Mouse (Mus musculus) stomach, postnatal 0 days (tissue): ENCODE measurements around the gene Catsperd. TPM values are rescaled to one million over a fixed set of nuclear protein-coding genes. Genes with fewer than 3 reads are reported as not detected.
A peak's percentile ranks its signal among the peaks of the same experiment; 100 is the strongest.

Experiments
- ATAC-seq: fragments of 200-750 bp; cut with Nextera tagmentation; 2 replicates; pipeline ENCODE4 v1.8.0; 2017; ENCODE audit not compliant: low FRiP score, low TSS enrichment
- DNase-seq: peaks from one replicate; pipeline ENCODE4 v3.0.0-alpha.2; 2016; ENCODE audit warnings: low spot score
- H3K27ac ChIP-seq: fragments of 300-500 bp; sonication (generic); replicated peaks from 2 replicates; pipeline ENCODE4 v1.5.1; 2014; ENCODE audit warnings: mild to moderate bottlenecking, control low read depth
- H3K27me3 ChIP-seq: fragments of 300-500 bp; sonication (generic); 2 replicates; pipeline ENCODE4 v1.6.1; 2014; ENCODE audit warnings: low read length; ENCODE audit not compliant: control insufficient read depth, insufficient read depth
- H3K36me3 ChIP-seq: fragments of 300-500 bp; sonication (generic); 2 replicates; pipeline ENCODE4 v1.6.1; 2014; ENCODE audit warnings: low read length, mixed read lengths; ENCODE audit not compliant: control insufficient read depth, insufficient read depth
- H3K4me1 ChIP-seq: fragments of 300-500 bp; sonication (generic); replicated peaks from 2 replicates; pipeline ENCODE4 v1.6.1; 2014; ENCODE audit warnings: antibody characterized with exemption; ENCODE audit not compliant: control insufficient read depth, insufficient read depth
- H3K4me2 ChIP-seq: fragments of 300-500 bp; sonication (generic); replicated peaks from 2 replicates; pipeline ENCODE4 v1.6.1; 2014; ENCODE audit warnings: low read depth, mild to moderate bottlenecking, control low read depth, moderate library complexity
- H3K4me3 ChIP-seq: fragments of 300-500 bp; sonication (generic); 2 replicates; pipeline ENCODE4 v1.5.1; 2014; ENCODE audit warnings: low read depth, low read length, control low read depth
- H3K9ac ChIP-seq: fragments of 300-500 bp; sonication (generic); 2 replicates; pipeline ENCODE4 v1.6.1; 2014; ENCODE audit warnings: mild to moderate bottlenecking, low read length, control low read depth, mixed read lengths
- H3K9me3 ChIP-seq: fragments of 300-500 bp; sonication (generic); 2 replicates; pipeline ENCODE4 v1.6.1; 2016; ENCODE audit warnings: low read length; ENCODE audit not compliant: control insufficient read depth
- CTCF ChIP-seq: IDR thresholded peaks from 2 replicates; pipeline ENCODE4 v1.5.1; 2016; ENCODE audit warnings: antibody characterized with exemption, low read depth, mild to moderate bottlenecking, moderate library complexity
- EP300 ChIP-seq: optimal IDR thresholded peaks from 2 replicates; pipeline ENCODE3; 2016; ENCODE audit warnings: antibody characterized with exemption
- WGBS: fragments of 180-500 bp; shearing (Covaris S2); extraction: QIAGEN DNeasy Blood & Tissue Kit; methylation state at CpG from one replicate; pipeline ENCODE4 v1.1.7; 2014; 5-methylcytosine and 5-hydroxymethylcytosine counted together
- polyA plus RNA-seq: library from polyadenylated mRNA; unstranded; fragments of >200 nt; fragmentation: Nextera tagmentation; extraction: Ambion mirVana; gene quantifications from 2 replicates; pipeline ENCODE4 v1.2.1, GENCODE M21; 2015

Gene Catsperd
- polyA plus RNA-seq, 1 experiment from 2014 or later = 0.10 TPM

- peaks cover 24% of the 10 kb centered on the region for H3K36me3 ChIP-seq
- WGBS = 67% methylated on average over 1 of the region's 1 CpGs
These were observed 40.2 kb upstream of the Catsperd start for GRCm38 (mm10) chr17:56587773-56588172.

GRCm38 (mm10) chr17:56588921-56589320, 39.0 kb upstream of the Catsperd start:
- Histone ChIP-seq H3K27ac (no peak overlapping the region), H3K4me3 (no peak overlapping the region), H3K27me3 (no peaks in the 10 kb centered on the region), H3K4me1 (peaks cover 5% of the 10 kb centered on the region; the same call in 1 of the 2 replicates), H3K9me3 (no peaks in the 10 kb centered on the region), H3K4me2 (no peak overlapping the region), H3K36me3 (peaks cover 31% of the 10 kb centered on the region), H3K9ac (no peak overlapping the region; the same call in 1 of the 2 replicates)
- TF ChIP-seq EP300 (no peak), CTCF (no peak)
- ATAC-seq (no peak), DNase-seq (no peak)
- WGBS = 97% methylated on average over 4 of the region's 4 CpGs

More at GRCm38 (mm10) chr17:56587773-56588172, 40.2 kb upstream of the Catsperd start:
- no peak overlapping the region for H3K9ac ChIP-seq
- no peak overlapping the region for H3K4me2 ChIP-seq
- H3K4me3 ChIP-seq = no peak overlapping the region
- peaks cover 12% of the 10 kb centered on the region; the same call in 1 of the 2 replicates for H3K4me1 ChIP-seq
- no peak overlapping the region for H3K27ac ChIP-seq
- no peak for TF ChIP-seq EP300
- TF ChIP-seq CTCF = no peak
- no peaks in the 10 kb centered on the region for H3K27me3 ChIP-seq
- DNase-seq (no peak), ATAC-seq (no peak)
- H3K9me3 ChIP-seq = no peaks in the 10 kb centered on the region

GRCm38 (mm10) chr17:56592553-56592952, 35.4 kb upstream of the Catsperd start:
- H3K9ac ChIP-seq = no peak overlapping the region
- no peak overlapping the region for H3K4me3 ChIP-seq
- H3K9me3 ChIP-seq = no peaks in the 10 kb centered on the region
- TF ChIP-seq EP300 (no peak), CTCF (no peak)
- H3K4me1 ChIP-seq = no peaks in the 10 kb centered on the region
- no peak overlapping the region for H3K4me2 ChIP-seq
- DNase-seq = no peak
- no peak for ATAC-seq
- no peaks in the 10 kb centered on the region for H3K27me3 ChIP-seq
- H3K27ac ChIP-seq = no peak overlapping the region
- peaks cover 56% of the 10 kb centered on the region for H3K36me3 ChIP-seq

- no peak for TF ChIP-seq CTCF
- no peak for TF ChIP-seq EP300
- H3K27me3 ChIP-seq = no peaks in the 10 kb centered on the region
- peaks cover 59% of the 10 kb centered on the region for H3K36me3 ChIP-seq
- no peak overlapping the region for H3K27ac ChIP-seq
- no peaks in the 10 kb centered on the region for H3K9me3 ChIP-seq
- DNase-seq (no peak), ATAC-seq (peak; percentile 62)
- no peak overlapping the region for H3K9ac ChIP-seq
- no peak overlapping the region for H3K4me3 ChIP-seq
- H3K4me2 ChIP-seq = no peak overlapping the region
- WGBS = 67% methylated on average over 8 of the region's 8 CpGs
- H3K4me1 ChIP-seq = no peaks in the 10 kb centered on the region
These were observed 34.2 kb upstream of the Catsperd start for GRCm38 (mm10) chr17:56593527-56594271.

GRCm38 (mm10) chr17:56603186-56604069, 24.5 kb upstream of the Catsperd start:
- 94% methylated on average over 28 of the region's 28 CpGs for WGBS
- H3K36me3 ChIP-seq = peaks cover 59% of the 10 kb centered on the region
- no peaks in the 10 kb centered on the region for H3K27me3 ChIP-seq
- H3K4me2 ChIP-seq = no peak overlapping the region
- H3K4me1 ChIP-seq = no peaks in the 10 kb centered on the region
- no peak overlapping the region for H3K27ac ChIP-seq
- no peak overlapping the region for H3K9ac ChIP-seq
- no peak for DNase-seq
- ATAC-seq = no peak
- H3K4me3 ChIP-seq = no peak overlapping the region
- TF ChIP-seq EP300 (no peak), CTCF (no peak)
- no peaks in the 10 kb centered on the region for H3K9me3 ChIP-seq

- TF ChIP-seq EP300 = no peak
- H3K9me3 ChIP-seq = no peaks in the 10 kb centered on the region
- H3K9ac ChIP-seq = no peak overlapping the region
- no peak overlapping the region for H3K4me3 ChIP-seq
- WGBS = 84% methylated on average over 9 of the region's 9 CpGs
- no peak for DNase-seq
- no peaks in the 10 kb centered on the region for H3K27me3 ChIP-seq
- ATAC-seq = no peak
- peaks cover 59% of the 10 kb centered on the region for H3K36me3 ChIP-seq
- no peak overlapping the region for H3K27ac ChIP-seq
- no peak overlapping the region for H3K4me2 ChIP-seq
- no peaks in the 10 kb centered on the region for H3K4me1 ChIP-seq
These were observed 23.9 kb upstream of the Catsperd start for GRCm38 (mm10) chr17:56604070-56604380.
